Mouse (Mus musculus) CH12.LX (cell line): ENCODE data around the gene Lrrc9. TPM values are rescaled to one million over a fixed set of nuclear protein-coding genes. Genes with fewer than 3 reads are reported as not detected.

Experiments used
- DNase-seq: peaks from one replicate; pipeline ENCODE4 v3.0.0-alpha.2; 2013; ENCODE audit errors: extremely low read depth
- H3K27ac ChIP-seq: 2 replicates; pipeline ENCODE4 v1.5.1; 2012; ENCODE audit warnings: low read depth, mild to moderate bottlenecking, control low read depth, moderate library complexity; ENCODE audit not compliant: insufficient read depth
- H3K27me3 ChIP-seq: replicated peaks from 2 replicates; pipeline ENCODE3; 2012; ENCODE audit warnings: inconsistent platforms
- H3K36me3 ChIP-seq, 2 experiments: replicated peaks in 1 of 2; 2 replicates each; pipeline versions ENCODE3 to v1.6.1; 2012; ENCODE audit warnings: inconsistent platforms in 1 of 2, low read length in 1 of 2, mild to moderate bottlenecking in 1 of 2, mixed read lengths in 1 of 2, moderate library complexity in 1 of 2; ENCODE audit not compliant: control insufficient read depth in 1 of 2, insufficient read depth in 1 of 2
- H3K4me1 ChIP-seq, 2 experiments: 2 replicates each; pipeline ENCODE4 v1.6.1; 2012; ENCODE audit warnings: inconsistent platforms in 1 of 2, moderate library complexity in 1 of 2; ENCODE audit not compliant: insufficient read depth in 2 of 2, control insufficient read depth in 1 of 2
- H3K4me2 ChIP-seq: 2 replicates; pipeline ENCODE4 v1.6.1; 2012; ENCODE audit warnings: low read depth, mild to moderate bottlenecking, control low read depth; ENCODE audit not compliant: poor library complexity, insufficient read depth, severe bottlenecking
- H3K4me3 ChIP-seq, 3 experiments: fragments of 150-350 bp in 1 of 3; sonication (generic) in 1 of 3; replicated peaks in 1 of 3; 2 replicates each; pipeline versions ENCODE3 to v1.5.1; 2011 to 2012; ENCODE audit warnings: low read depth in 2 of 3, low read length in 2 of 3, mild to moderate bottlenecking in 2 of 3, moderate library complexity in 2 of 3, control low read depth in 1 of 3, improper control_type of control experiment in 1 of 3, inconsistent platforms in 1 of 3, mixed read lengths in 1 of 3; ENCODE audit not compliant: poor library complexity in 1 of 3
- H3K79me2 ChIP-seq: replicated peaks from 2 replicates; pipeline ENCODE4 v1.6.1; 2012; ENCODE audit warnings: mild to moderate bottlenecking, moderate library complexity; ENCODE audit not compliant: control insufficient read depth, poor library complexity, insufficient read depth, severe bottlenecking; ENCODE audit errors: extremely low read depth
- H3K9ac ChIP-seq: 2 replicates; pipeline ENCODE4 v1.6.1; 2012; ENCODE audit warnings: low read depth, mild to moderate bottlenecking, control low read depth, moderate library complexity; ENCODE audit not compliant: insufficient read depth
- H3K9me3 ChIP-seq: replicated peaks from 2 replicates; pipeline ENCODE3; 2012; ENCODE audit warnings: low read length, inconsistent platforms, mixed read lengths
- CTCF ChIP-seq, 2 experiments: IDR thresholded peaks in 1 of 2; conservative IDR thresholded peaks in 1 of 2; 2 replicates each; pipeline ENCODE4 v1.5.1; 2011 to 2012; ENCODE audit warnings: low read depth in 2 of 2, low read length in 2 of 2, improper control_type of control experiment in 1 of 2, inconsistent platforms in 1 of 2, mild to moderate bottlenecking in 1 of 2, moderate library complexity in 1 of 2
- E2F4 ChIP-seq: IDR thresholded peaks from 2 replicates; pipeline ENCODE4 v1.6.1; 2011; ENCODE audit warnings: low read depth, low read length, improper control_type of control experiment; ENCODE audit not compliant: insufficient replicate concordance
- EP300 ChIP-seq: IDR thresholded peaks from 2 replicates; pipeline ENCODE4 v1.6.1; 2011; ENCODE audit warnings: low read length, improper control_type of control experiment
- GABPA ChIP-seq: IDR thresholded peaks from 2 replicates; pipeline ENCODE4 v1.6.1; 2012; ENCODE audit warnings: low read depth, low read length, improper control_type of control experiment, inconsistent platforms; ENCODE audit not compliant: insufficient replicate concordance
- HCFC1 ChIP-seq: IDR thresholded peaks from 2 replicates; pipeline ENCODE4 v1.6.1; 2012; ENCODE audit warnings: low read depth, mild to moderate bottlenecking, inconsistent platforms, low read length, improper control_type of control experiment
- IRF4 ChIP-seq: IDR thresholded peaks from 2 replicates; pipeline ENCODE4 v1.6.1; 2014; ENCODE audit warnings: low read depth, mild to moderate bottlenecking, inconsistent platforms, low read length, improper control_type of control experiment
- JUND ChIP-seq: conservative IDR thresholded peaks from 2 replicates; pipeline ENCODE4 v1.6.1; 2011; ENCODE audit warnings: low read depth, low read length, improper control_type of control experiment
- KAT2A ChIP-seq: IDR thresholded peaks from 2 replicates; pipeline ENCODE4 v1.6.1; 2012; ENCODE audit warnings: low read length, improper control_type of control experiment, inconsistent platforms; ENCODE audit not compliant: insufficient replicate concordance
- MAFK ChIP-seq: IDR thresholded peaks from 2 replicates; pipeline ENCODE4 v1.6.1; 2011; ENCODE audit warnings: low read length, improper control_type of control experiment; ENCODE audit not compliant: insufficient replicate concordance
- MAX ChIP-seq: IDR thresholded peaks from 2 replicates; pipeline ENCODE4 v1.6.1; 2011; ENCODE audit warnings: low read length, improper control_type of control experiment
- MEF2A ChIP-seq: IDR thresholded peaks from 2 replicates; pipeline ENCODE4 v1.6.1; 2014; ENCODE audit warnings: low read depth, mild to moderate bottlenecking, inconsistent platforms, low read length, improper control_type of control experiment, borderline replicate concordance
- NRF1 ChIP-seq: IDR thresholded peaks from 2 replicates; pipeline ENCODE4 v1.6.1; 2014; ENCODE audit warnings: low read depth, mild to moderate bottlenecking, inconsistent platforms, low read length, improper control_type of control experiment, moderate library complexity
- PAX5 ChIP-seq: IDR thresholded peaks from 2 replicates; pipeline ENCODE4 v1.6.1; 2012; ENCODE audit warnings: low read length, inconsistent platforms, mixed read lengths
- POLR2A ChIP-seq: IDR thresholded peaks from 2 replicates; pipeline ENCODE4 v1.6.1; 2011; ENCODE audit warnings: low read depth, mild to moderate bottlenecking, improper control_type of control experiment, low read length
- RAD21 ChIP-seq: IDR thresholded peaks from 2 replicates; pipeline ENCODE4 v1.6.1; 2011; ENCODE audit warnings: low read depth, mild to moderate bottlenecking, low read length, improper control_type of control experiment, moderate library complexity
- RCOR1 ChIP-seq: conservative IDR thresholded peaks from 2 replicates; pipeline ENCODE4 v1.6.1; 2012; ENCODE audit warnings: low read depth, mild to moderate bottlenecking, inconsistent platforms, low read length, improper control_type of control experiment
- SMC3 ChIP-seq: IDR thresholded peaks from 2 replicates; pipeline ENCODE4 v1.6.1; 2011; ENCODE audit warnings: low read depth, low read length, improper control_type of control experiment
- USF1 ChIP-seq: IDR thresholded peaks from 2 replicates; pipeline ENCODE4 v1.6.1; 2014; ENCODE audit warnings: low read depth, mild to moderate bottlenecking, inconsistent platforms, low read length, improper control_type of control experiment
- ZC3H11A ChIP-seq: IDR thresholded peaks from 2 replicates; pipeline ENCODE4 v1.6.1; 2012; ENCODE audit warnings: low read depth, mild to moderate bottlenecking, inconsistent platforms, low read length, improper control_type of control experiment
- ZMIZ1 ChIP-seq: IDR thresholded peaks from 2 replicates; pipeline ENCODE4 v1.6.1; 2012; ENCODE audit warnings: low read depth, mild to moderate bottlenecking, inconsistent platforms, low read length, improper control_type of control experiment
- dilution Hi-C: fragments of 300-500 bp; cut with MboI; formaldehyde crosslinking; loops from 2 replicates; pipeline ENCODE4 v1.14.3; 2020; ENCODE audit warnings: low sequenced_read_pairs; ENCODE audit not compliant: extremely low pct_unique_long_range_greater_than_20kb, extremely low pct_ligation_motif_present
- in situ Hi-C: fragments of 300-500 bp; cut with MboI; formaldehyde crosslinking; loops from 3 replicates; pipeline ENCODE4 v1.14.3; 2019; ENCODE audit warnings: low sequenced_read_pairs, low pct_ligation_motif_present, low pct_unique_long_range_greater_than_20kb, mixed read lengths
- polyA plus RNA-seq: library from polyadenylated mRNA; unstranded; fragments of >175 nt; gene quantifications from 2 replicates; pipeline ENCODE4 v1.2.1, GENCODE M21; 2012; ENCODE audit warnings: low read depth; ENCODE audit not compliant: insufficient read length
- total RNA-seq, 2 experiments: library from RNA; depleted of rRNA; stranded (reverse); fragments of 300-350 nt in 1 of 2; fragments of >200 nt in 1 of 2; gene quantifications; 2 replicates each; pipeline ENCODE4 v1.2.3; 2012 to 2014

The Lrrc9 gene
- total and polyA plus RNA-seq, 3 experiments: not detected

- Histone ChIP-seq H3K36me3 (no peaks in the 10 kb centered on the region), H3K4me1 (no peaks in the 10 kb centered on the region), H3K27ac (no peak overlapping the region), H3K9me3 (no peaks in the 10 kb centered on the region), H3K9ac (no peak overlapping the region), H3K4me2 (no peak overlapping the region), H3K4me3 (no peak overlapping the region), H3K79me2 (no peaks in the 10 kb centered on the region), H3K27me3 (no peaks in the 10 kb centered on the region)
- peak; percentile 79 for DNase-seq
- TF ChIP-seq CTCF (conservative IDR thresholded peaks at IDR 0.05 in 1 of 2, IDR thresholded peaks at IDR 0.05 in 1 of 2; ENCODE audit: low read depth in 2 of 2, low read length in 2 of 2) (peak; percentile 76 to 78), SMC3 (peak; percentile 61), RAD21 (peak; percentile 52), ZC3H11A (no peak)
- in situ Hi-C loops: no loop called here
- dilution Hi-C loops: no loop called here
Observed at GRCm38 (mm10) chr12:72520645-72521044, 79.0 kb downstream of the Lrrc9 start.

- Histone ChIP-seq H3K27ac (no peak overlapping the region), H3K79me2 (no peaks in the 10 kb centered on the region), H3K36me3 (no peaks in the 10 kb centered on the region), H3K4me2 (no peak overlapping the region), H3K27me3 (no peaks in the 10 kb centered on the region), H3K9me3 (peaks cover 6% of the 10 kb centered on the region), H3K9ac (no peak overlapping the region), H3K4me1 (no peaks in the 10 kb centered on the region), H3K4me3 (no peak overlapping the region)
- no peak for TF ChIP-seq JUND
- no peak for TF ChIP-seq POLR2A
- TF ChIP-seq NRF1: no peak
- TF ChIP-seq KAT2A: no peak
- in situ Hi-C loops: loop anchor here (25.0 kb wide), 2 partner anchors 137 to 462 kb away; partner anchors contain the start of gene Dhrs7
- DNase-seq: no peak
- dilution Hi-C loops: no loop called here
Observed at GRCm38 (mm10) chr12:72525588-72525987, 83.9 kb downstream of the Lrrc9 start.

- Histone ChIP-seq H3K36me3 (no peaks in the 10 kb centered on the region), H3K4me2 (no peak overlapping the region), H3K27ac (no peak overlapping the region), H3K4me1 (no peaks in the 10 kb centered on the region; a peak in 1 of 4 replicates), H3K9me3 (peaks cover 7% of the 10 kb centered on the region), H3K27me3 (no peaks in the 10 kb centered on the region), H3K4me3 (no peak overlapping the region), H3K9ac (no peak overlapping the region), H3K79me2 (no peaks in the 10 kb centered on the region)
- dilution Hi-C loops: no loop called here
- no peak for DNase-seq
- no peak for TF ChIP-seq MEF2A
- no peak for TF ChIP-seq EP300
- no peak for TF ChIP-seq RCOR1
- TF ChIP-seq JUND: no peak
- TF ChIP-seq NRF1: no peak
- no peak for TF ChIP-seq MAFK
- TF ChIP-seq PAX5: no peak
- no peak for TF ChIP-seq ZMIZ1
- TF ChIP-seq CTCF (conservative IDR thresholded peaks at IDR 0.05 in 1 of 2, IDR thresholded peaks at IDR 0.05 in 1 of 2; ENCODE audit: low read depth in 2 of 2, low read length in 2 of 2): no peak
- no peak for TF ChIP-seq GABPA
- no peak for TF ChIP-seq KAT2A
- no peak for TF ChIP-seq MAX
- TF ChIP-seq E2F4: no peak
- TF ChIP-seq USF1: no peak
- no peak for TF ChIP-seq HCFC1
- TF ChIP-seq IRF4: no peak
- in situ Hi-C loops: loop anchor here (25.0 kb wide), 2 partner anchors 130 to 455 kb away; partner anchors contain the start of gene Dhrs7
Observed at GRCm38 (mm10) chr12:72532303-72532702, 90.6 kb downstream of the Lrrc9 start.
